8 mouse cellular contexts compared by ENCODE assay signal in genomic region chr11:115813507-115814296, GRCm38 (mm10). TPM values are rescaled to one million over a fixed set of nuclear protein-coding genes. Genes with fewer than 3 reads are reported as not detected.
DNase-seq lines count a peak whose midpoint lies in the region; ATAC-seq and TF ChIP-seq lines count a peak whose summit lies in the region.

Gene Caskin2 (minus strand): TSS chr11:115813639.

- WGBS in heart, embryonic 10.5 days: under 1% methylated on average over 40 of the region's 44 CpGs
- WGBS in kidney, embryonic 15.5 days: under 1% methylated on average over 44 of the region's 44 CpGs

- TF ChIP-seq POLR2A in bone marrow macrophage, adult 2 months (IDR thresholded peaks at IDR 0.05; ENCODE audit: borderline replicate concordance, low read depth, low read length): no peak
- peak; percentile 73 for TF ChIP-seq POLR2A in embryonic fibroblast, embryonic 13.5 days (IDR thresholded peaks at IDR 0.05; ENCODE audit: low read depth, low read length)

- H3K4me2 ChIP-seq in kidney, embryonic 15.5 days: peak within 1 kb of the TSS; percentile 94

- DNase-seq in A20 (ENCODE audit: low read depth, low spot score) (peak; percentile 98), liver (peak; percentile 100)
- DNase-seq in heart, embryonic 10.5 days (ENCODE audit: low spot score): peak; percentile 99
- DNase-seq in spleen, postnatal 4 days (ENCODE audit: low spot score in 2 of 2): peak; percentile 94 to 98

- peaks cover 9% of the 10 kb centered on the region; the same call in 1 of the 2 replicates for H3K4me1 ChIP-seq in bone marrow macrophage, adult 2 months (ENCODE audit: control insufficient read depth, insufficient read depth, low read length)
- peaks cover 2% of the 10 kb centered on the region; the same call in 1 of the 2 replicates for H3K4me1 ChIP-seq in embryonic fibroblast, embryonic 13.5 days (ENCODE audit: control insufficient read depth, insufficient read depth, low read length)
- peaks cover 63% of the 10 kb centered on the region for H3K4me1 ChIP-seq in heart, embryonic 10.5 days
- H3K4me1 ChIP-seq in kidney, embryonic 15.5 days: peaks cover 58% of the 10 kb centered on the region

- ATAC-seq in kidney, embryonic 15.5 days (replicated peaks; ENCODE audit: low FRiP score): peak; percentile 91
- ATAC-seq in monocyte, adult 5-6 weeks (replicated peaks; ENCODE audit: insufficient number of reproducible peaks, low FRiP score, low TSS enrichment, poor library complexity, severe bottlenecking): peak; percentile 82

- peak; percentile 74 for TF ChIP-seq CTCF in bone marrow macrophage, adult 2 months (IDR thresholded peaks at IDR 0.05; ENCODE audit: low read depth, low read length)
- peak; percentile 98 for TF ChIP-seq CTCF in embryonic fibroblast, embryonic 13.5 days (IDR thresholded peaks at IDR 0.05; ENCODE audit: borderline replicate concordance, insufficient read depth, low read length)

- H3K27ac ChIP-seq in bone marrow macrophage, adult 2 months (ENCODE audit: insufficient read depth, low read depth, low read length): no peak within 1 kb of the TSS
- H3K27ac ChIP-seq in embryonic fibroblast, embryonic 13.5 days (ENCODE audit: insufficient read depth, low read length): no peak within 1 kb of the TSS
- peak within 1 kb of the TSS; percentile 93 for H3K27ac ChIP-seq in heart, embryonic 10.5 days
- peak within 1 kb of the TSS; percentile 83 for H3K27ac ChIP-seq in kidney, embryonic 15.5 days

- peak within 1 kb of the TSS; percentile 82 for H3K9ac ChIP-seq in kidney, embryonic 15.5 days

- peak within 1 kb of the TSS; percentile 96 for H3K4me3 ChIP-seq in bone marrow macrophage, adult 2 months (ENCODE audit: insufficient read depth, low read length)
- peak within 1 kb of the TSS; percentile 80 for H3K4me3 ChIP-seq in embryonic fibroblast, embryonic 13.5 days (ENCODE audit: insufficient read depth, low read length)
- peak within 1 kb of the TSS; percentile 95 for H3K4me3 ChIP-seq in heart, embryonic 10.5 days
- peak within 1 kb of the TSS; percentile 83 for H3K4me3 ChIP-seq in kidney, embryonic 15.5 days (replicated peaks)

- peaks cover 59% of the 10 kb centered on the region for H3K36me3 ChIP-seq in heart, embryonic 10.5 days
- peaks cover 38% of the 10 kb centered on the region for H3K36me3 ChIP-seq in kidney, embryonic 15.5 days

- H3K9me3 ChIP-seq in heart, embryonic 10.5 days: no peaks in the 10 kb centered on the region
- H3K9me3 ChIP-seq in kidney, embryonic 15.5 days (replicated peaks): no peaks in the 10 kb centered on the region

- no peaks in the 10 kb centered on the region for H3K27me3 ChIP-seq in heart, embryonic 10.5 days (ENCODE audit: insufficient read depth, poor library complexity, severe bottlenecking)
- no peaks in the 10 kb centered on the region for H3K27me3 ChIP-seq in kidney, embryonic 15.5 days

RNA-seq across cellular contexts. Expression of gene Caskin2, which starts in this region (rescaled TPM):
- 3.9 and 5.6 TPM in 2 replicates for polyA plus RNA-seq in bone marrow macrophage, adult 2 months (2012; ENCODE audit: insufficient read depth, insufficient read length, missing spikeins)
- polyA plus RNA-seq in embryonic fibroblast, embryonic 13.5 days (2011; ENCODE audit: insufficient read length, low read depth, missing spikeins): 10.0 and 13.1 TPM in 2 replicates
- polyA plus RNA-seq in heart, embryonic 10.5 days (2016; fragmentation: Nextera tagmentation; extraction: Ambion mirVana): 18.7 and 21.4 TPM in 2 replicates
- polyA plus RNA-seq in kidney, embryonic 15.5 days (2015; fragmentation: Nextera tagmentation; extraction: Ambion mirVana): 17.3 and 20.9 TPM in 2 replicates
- 0.19 to 5.1 TPM (median 0.78 TPM) in 3 replicates for total RNA-seq in monocyte, adult 5-6 weeks (2017)

Comparison
In these comparisons a context has a peak if more than half of its experiments do, and no peak if none do; other contexts are left out.
1. H3K27ac ChIP-seq: peak in heart, embryonic 10.5 days (single experiment) and kidney, embryonic 15.5 days (single experiment); none in bone marrow macrophage, adult 2 months (single experiment) and embryonic fibroblast, embryonic 13.5 days (single experiment).
2. Peak in every context shown above with its lines, with median percentiles within 50 percentile points of each other: DNase-seq and H3K4me3 ChIP-seq.